21 mouse cellular contexts compared by ENCODE assay signal in the genomic region with DNA sequence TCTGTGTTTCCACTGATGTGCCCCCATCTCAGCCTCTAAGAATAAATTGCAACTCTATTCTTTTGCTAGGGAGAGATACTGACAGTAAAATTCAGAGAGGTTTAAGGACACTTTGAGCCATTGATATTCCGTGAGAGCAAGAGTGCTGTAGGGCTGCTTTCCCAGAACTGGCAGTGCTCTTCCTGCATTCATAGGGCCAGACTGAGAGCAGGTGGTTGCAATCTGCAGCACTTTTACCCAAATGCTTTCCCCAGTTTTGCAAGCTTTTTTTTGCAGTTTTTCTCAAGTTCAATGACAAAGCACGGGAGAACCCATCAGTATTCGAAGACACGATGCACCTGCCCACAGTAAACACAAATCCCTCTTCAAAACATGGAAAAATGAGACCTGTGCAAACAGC.
DNase-seq lines count a peak whose midpoint lies in the region; ATAC-seq and TF ChIP-seq lines count a peak whose summit lies in the region.
"Had no signal": no experiment of that assay in that cellular context is flagged by ENCODE, and none has a peak within 500 bp of the region (broad histone marks: within the 10 kb centered on the region; RNA-seq: fewer than 3 reads in every experiment).

No protein-coding gene starts in this region.

- TF ChIP-seq CTCF in layer of hippocampus, adult 2 months (conservative IDR thresholded peaks at IDR 0.05): no peak

- WGBS in forebrain, embryonic 13.5 days: 77% methylated on average over 4 of the region's 4 CpGs
- 75% methylated on average over 4 of the region's 4 CpGs for WGBS in forebrain, embryonic 12.5 days
- 81% methylated on average over 4 of the region's 4 CpGs for WGBS in midbrain, embryonic 14.5 days
- WGBS in midbrain, embryonic 10.5 days: 84% methylated on average over 4 of the region's 4 CpGs

- H3K27me3 ChIP-seq in forebrain, embryonic 13.5 days: no peaks in the 10 kb centered on the region
- no peaks in the 10 kb centered on the region for H3K27me3 ChIP-seq in forebrain, embryonic 12.5 days
- no peaks in the 10 kb centered on the region for H3K27me3 ChIP-seq in midbrain, embryonic 14.5 days (ENCODE audit: control insufficient read depth, insufficient read depth, low read length)
- H3K27me3 ChIP-seq in midbrain, embryonic 10.5 days (ENCODE audit: low read depth, poor library complexity, severe bottlenecking): no peaks in the 10 kb centered on the region
- H3K27me3 ChIP-seq: embryonic facial prominence, embryonic 15.5 days; heart, embryonic 13.5 days; kidney, embryonic 15.5 days; lung, embryonic 15.5 days; Patski had no signal

- peak; percentile 2 for DNase-seq in midbrain, embryonic 14.5 days
- no peak for DNase-seq in midbrain, embryonic 10.5 days (ENCODE audit: low spot score)
- DNase-seq in layer of hippocampus, adult 2 months (ENCODE audit: low spot score in 2 of 2): peak; percentile 44 to 54
- DNase-seq in telencephalon, adult 2 months (ENCODE audit: low read depth, low spot score): peak; percentile 26
- DNase-seq in testis, postnatal 14 days (ENCODE audit: low spot score): no peak
- DNase-seq in heart, adult 11 months: no peak
- DNase-seq: adrenal gland, postnatal 10 days; cerebellum, adult 11-12 months; cerebellum, postnatal 36 days; heart, postnatal 36 days; thymus, postnatal 36 days had no signal

- no peaks in the 10 kb centered on the region for H3K4me1 ChIP-seq in forebrain, embryonic 13.5 days
- H3K4me1 ChIP-seq in forebrain, embryonic 12.5 days: no peaks in the 10 kb centered on the region
- H3K4me1 ChIP-seq in midbrain, embryonic 14.5 days (ENCODE audit: control insufficient read depth, insufficient read depth, low read length): no peaks in the 10 kb centered on the region
- no peaks in the 10 kb centered on the region for H3K4me1 ChIP-seq in midbrain, embryonic 10.5 days
- H3K4me1 ChIP-seq: embryonic facial prominence, embryonic 15.5 days; heart, embryonic 13.5 days; kidney, embryonic 15.5 days; lung, embryonic 15.5 days had no signal

- ATAC-seq in forebrain, embryonic 13.5 days: 0 out of 2 replicates have a peak, but pooled peaks have one; percentile 51
- no peak for ATAC-seq in forebrain, embryonic 12.5 days (ENCODE audit: low FRiP score)
- ATAC-seq in midbrain, embryonic 14.5 days (ENCODE audit: low FRiP score, low TSS enrichment): no peak
- ATAC-seq: CD4-positive, CD25-positive, alpha-beta regulatory T cell, adult 4 months; Patski had no signal

- H3K36me3 ChIP-seq in forebrain, embryonic 13.5 days (ENCODE audit: poor library complexity, severe bottlenecking): no peaks in the 10 kb centered on the region
- no peaks in the 10 kb centered on the region for H3K36me3 ChIP-seq in forebrain, embryonic 12.5 days (replicated peaks)
- H3K36me3 ChIP-seq in midbrain, embryonic 14.5 days (ENCODE audit: control insufficient read depth, insufficient read depth, low read length): no peaks in the 10 kb centered on the region
- no peaks in the 10 kb centered on the region for H3K36me3 ChIP-seq in midbrain, embryonic 10.5 days
- H3K36me3 ChIP-seq: embryonic facial prominence, embryonic 15.5 days; heart, embryonic 13.5 days; kidney, embryonic 15.5 days; lung, embryonic 15.5 days had no signal

- H3K27ac ChIP-seq in forebrain, embryonic 13.5 days: no peak overlapping the region
- H3K27ac ChIP-seq in forebrain, embryonic 12.5 days: no peak overlapping the region
- H3K27ac ChIP-seq in midbrain, embryonic 14.5 days (replicated peaks; ENCODE audit: low read depth, low read length): no peak overlapping the region
- H3K27ac ChIP-seq in midbrain, embryonic 10.5 days (replicated peaks): no peak overlapping the region
- peak overlapping the region; percentile 14; the same call in 1 of the 2 replicates for H3K27ac ChIP-seq in layer of hippocampus, adult 2 months
- H3K27ac ChIP-seq: embryonic facial prominence, embryonic 15.5 days; heart, embryonic 13.5 days; hindbrain, embryonic 14.5 days; kidney, embryonic 15.5 days; liver, embryonic 14.5 days; lung, embryonic 15.5 days had no signal

- H3K9ac ChIP-seq in forebrain, embryonic 13.5 days: no peak overlapping the region
- H3K9ac ChIP-seq in forebrain, embryonic 12.5 days: no peak overlapping the region
- no peak overlapping the region for H3K9ac ChIP-seq in midbrain, embryonic 14.5 days (replicated peaks; ENCODE audit: low read length)
- H3K9ac ChIP-seq: embryonic facial prominence, embryonic 15.5 days; heart, embryonic 13.5 days; hindbrain, embryonic 14.5 days; kidney, embryonic 15.5 days; liver, embryonic 14.5 days; lung, embryonic 15.5 days had no signal

- no peak overlapping the region for H3K4me2 ChIP-seq in forebrain, embryonic 13.5 days
- H3K4me2 ChIP-seq in forebrain, embryonic 12.5 days: no peak overlapping the region
- no peak overlapping the region for H3K4me2 ChIP-seq in midbrain, embryonic 14.5 days (ENCODE audit: low read length)
- H3K4me2 ChIP-seq: embryonic facial prominence, embryonic 15.5 days; heart, embryonic 13.5 days; hindbrain, embryonic 14.5 days; kidney, embryonic 15.5 days; lung, embryonic 15.5 days had no signal

- H3K9me3 ChIP-seq in forebrain, embryonic 13.5 days (replicated peaks): no peaks in the 10 kb centered on the region
- H3K9me3 ChIP-seq in forebrain, embryonic 12.5 days: no peaks in the 10 kb centered on the region
- H3K9me3 ChIP-seq in midbrain, embryonic 14.5 days (ENCODE audit: control insufficient read depth, low read length): no peaks in the 10 kb centered on the region
- H3K9me3 ChIP-seq in midbrain, embryonic 10.5 days (replicated peaks): no peaks in the 10 kb centered on the region
- H3K9me3 ChIP-seq: embryonic facial prominence, embryonic 15.5 days; heart, embryonic 13.5 days; kidney, embryonic 15.5 days; lung, embryonic 15.5 days had no signal

- no peak overlapping the region for H3K4me3 ChIP-seq in forebrain, embryonic 13.5 days
- H3K4me3 ChIP-seq in forebrain, embryonic 12.5 days (replicated peaks): no peak overlapping the region
- no peak overlapping the region for H3K4me3 ChIP-seq in midbrain, embryonic 14.5 days (replicated peaks; ENCODE audit: low read depth, low read length)
- no peak overlapping the region for H3K4me3 ChIP-seq in midbrain, embryonic 10.5 days
- H3K4me3 ChIP-seq in layer of hippocampus, adult 2 months: no peak overlapping the region
- H3K4me3 ChIP-seq: embryonic facial prominence, embryonic 15.5 days; heart, embryonic 13.5 days; kidney, embryonic 15.5 days; lung, embryonic 15.5 days had no signal

Comparison
In these comparisons a context has a peak if more than half of its experiments do, and no peak if none do; other contexts are left out.
1. DNase-seq: peak in midbrain, embryonic 14.5 days (single experiment), layer of hippocampus, adult 2 months (2 of 2) and telencephalon, adult 2 months (single experiment); none in midbrain, embryonic 10.5 days (single experiment), testis, postnatal 14 days (single experiment) and heart, adult 11 months (single experiment).